Mouse (Mus musculus): ENCODE measurements around the gene 1810013L24Rik.

1810013L24Rik gene

GRCm38 (mm10) chr16:8829564-8830359, at the start of gene 1810013L24Rik:
Gene 1810013L24Rik, plus strand, starts transcription at chr16:8830100.
- DNase-seq = peak; percentile 98

DNA sequence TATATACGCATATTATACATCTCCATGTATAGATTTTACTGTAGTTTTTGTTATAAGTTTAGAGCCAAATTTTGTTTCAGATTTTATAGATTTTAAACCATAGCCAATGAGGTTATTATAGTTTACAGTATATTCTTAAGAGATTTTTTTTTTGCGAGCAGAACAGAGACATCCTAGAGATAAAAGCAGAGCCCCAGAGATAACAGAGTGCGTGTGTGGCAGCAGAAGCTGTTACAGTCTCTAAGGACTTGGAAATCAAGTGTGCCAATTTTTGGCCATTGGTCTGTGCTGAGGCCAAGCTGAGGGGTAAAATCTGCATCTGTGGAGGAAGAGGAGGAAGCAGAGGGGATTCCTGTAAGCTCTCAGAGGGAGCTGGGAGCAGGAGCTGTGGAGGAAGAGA, 49.7 kb upstream of the 1810013L24Rik start:
- no peak for DNase-seq

- DNase-seq = no peak
Observed at GRCm38 (mm10) chr16:8781191-8781590, 48.7 kb upstream of the 1810013L24Rik start.

DNA sequence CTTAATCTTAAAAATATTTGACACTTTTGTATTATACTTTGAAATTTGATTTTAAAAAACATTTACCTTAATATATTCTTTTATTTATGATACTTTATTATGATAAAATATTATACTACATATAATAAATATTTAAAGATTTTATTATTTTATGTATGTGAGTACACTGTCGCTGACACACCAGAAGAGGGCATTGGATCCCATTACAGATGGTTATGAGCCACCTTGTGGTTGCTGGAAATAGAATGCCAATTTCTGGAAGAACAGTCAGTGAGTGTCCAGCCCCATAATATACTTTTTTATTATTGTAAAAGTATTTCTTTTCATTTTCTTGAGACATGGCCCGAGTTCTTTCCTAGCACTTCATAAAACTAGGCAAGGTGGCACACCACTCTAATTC, 48.2 kb upstream of the 1810013L24Rik start:
- DNase-seq = no peak

GRCm38 (mm10) chr16:8783198-8783913, 46.5 kb upstream of the 1810013L24Rik start:
- no peak for DNase-seq

GRCm38 (mm10) chr16:8784753-8785152, 45.1 kb upstream of the 1810013L24Rik start:
- peak in 1 of 2 experiments; percentile 16 for DNase-seq

DNA sequence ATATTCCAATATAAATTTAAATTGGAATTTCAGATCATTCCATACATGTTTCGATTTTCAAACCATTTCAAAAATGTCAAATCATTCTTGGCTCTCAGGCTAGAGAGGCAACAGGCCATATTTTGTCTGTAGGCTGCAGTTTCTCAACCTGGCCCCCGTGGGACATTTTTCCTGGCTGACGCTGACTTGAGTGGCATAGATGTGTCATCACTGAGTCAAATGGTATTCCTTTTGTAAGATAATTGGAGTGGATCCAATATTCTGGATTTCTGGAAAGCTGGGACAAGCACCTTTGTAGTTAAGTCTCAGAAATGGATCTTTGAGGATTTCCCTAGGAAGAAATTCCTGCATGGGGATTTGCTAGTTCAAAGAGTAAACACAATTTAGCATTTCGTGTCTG, 39.0 kb upstream of the 1810013L24Rik start:
- no peak for DNase-seq

DNA sequence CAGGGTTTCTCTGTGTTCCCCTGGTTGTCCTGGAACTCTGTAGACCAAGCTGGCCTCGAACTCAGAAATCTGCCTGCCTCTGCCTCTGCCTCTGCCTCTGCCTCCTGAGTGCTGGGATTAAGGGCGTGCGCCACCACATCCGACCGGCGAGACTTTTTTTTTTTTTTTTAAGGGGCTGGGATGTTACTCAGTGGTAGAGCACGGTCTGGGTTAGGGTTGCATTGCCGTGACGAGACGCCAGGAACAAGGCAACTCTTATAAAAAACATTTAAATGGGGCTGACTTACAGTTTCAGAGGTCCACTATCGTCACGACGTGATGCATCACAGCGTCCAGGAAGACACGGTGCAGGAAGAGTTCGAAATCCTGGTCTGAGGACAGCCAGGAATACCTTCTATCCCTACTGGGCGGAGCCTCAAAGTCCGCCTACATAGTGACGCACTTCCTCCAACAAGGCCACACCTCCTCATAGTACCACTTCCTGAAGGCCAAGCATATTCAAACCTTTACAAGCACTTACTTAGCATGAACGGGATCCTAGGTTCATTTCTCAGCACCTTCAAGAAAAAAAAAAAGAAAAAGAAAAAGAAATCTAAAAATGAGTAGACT, 37.8 kb upstream of the 1810013L24Rik start, which contains the start of gene Usp7:
Gene Usp7 (minus strand): TSS at position 360 of the 609 bp plus-strand sequence.
- DNase-seq = no peak

- DNase-seq = no peak
Observed at GRCm38 (mm10) chr16:8794952-8795351, 34.9 kb upstream of the 1810013L24Rik start.

GRCm38 (mm10) chr16:8795906-8796305, 34.0 kb upstream of the 1810013L24Rik start:
- no peak for DNase-seq

- peak; percentile 40 to 59 for DNase-seq
Observed at GRCm38 (mm10) chr16:8806703-8807102, 23.2 kb upstream of the 1810013L24Rik start.

DNA sequence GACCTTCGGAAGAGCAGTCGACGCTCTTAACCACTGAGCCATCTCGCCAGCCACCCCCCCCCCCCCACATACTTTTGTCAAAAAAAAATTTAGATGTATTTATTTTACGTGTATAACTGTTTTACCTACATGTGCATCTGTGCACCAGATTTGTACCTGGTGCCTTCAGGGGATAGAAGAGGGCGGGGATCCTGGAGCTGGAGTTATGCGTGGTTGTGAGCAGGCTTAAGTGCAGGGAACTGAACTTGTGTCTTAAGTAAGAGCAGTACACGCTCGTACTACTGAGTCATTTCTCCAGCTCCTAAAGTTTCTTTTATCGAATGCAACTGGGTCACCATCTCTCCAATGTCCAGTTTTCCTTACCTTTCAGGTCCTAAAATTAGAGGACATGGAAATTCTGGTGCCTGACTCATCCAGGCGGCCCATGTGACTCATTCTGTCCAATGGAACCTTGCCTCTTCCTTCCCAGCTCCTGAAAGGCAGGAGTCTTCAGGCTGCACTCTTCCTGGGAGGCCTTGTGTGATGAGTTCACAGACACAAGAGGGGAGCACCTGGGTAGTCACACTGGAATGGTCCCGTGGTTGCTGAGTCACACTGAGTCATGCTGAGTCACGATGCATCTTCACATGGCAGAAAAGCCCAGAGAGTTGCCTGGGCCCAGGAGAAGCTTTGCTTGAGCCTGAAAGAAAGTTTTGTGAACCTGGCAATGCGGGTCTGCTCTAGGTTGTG, 19.3 kb upstream of the 1810013L24Rik start:
- DNase-seq = no peak

DNA sequence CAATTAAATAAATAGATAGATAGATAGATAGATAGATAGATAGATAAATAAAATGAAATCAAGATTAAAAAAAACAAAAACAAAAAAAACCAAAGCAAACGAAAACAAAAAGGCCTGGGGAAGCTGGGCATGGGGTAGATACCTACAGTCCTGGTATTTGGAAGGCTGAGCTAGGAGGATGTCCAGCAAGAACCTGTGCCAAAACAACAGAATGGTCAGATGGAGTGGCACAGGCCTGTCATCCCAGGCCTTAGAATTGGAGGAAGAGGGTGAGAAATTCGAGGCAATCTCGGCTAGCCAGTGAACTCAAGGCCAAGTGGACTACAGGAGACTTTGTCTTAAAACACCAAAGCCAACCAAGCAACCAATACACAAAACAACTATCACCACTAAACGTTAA, 12.0 kb upstream of the 1810013L24Rik start:
- DNase-seq = peak in 1 of 2 experiments; percentile 49

DNA sequence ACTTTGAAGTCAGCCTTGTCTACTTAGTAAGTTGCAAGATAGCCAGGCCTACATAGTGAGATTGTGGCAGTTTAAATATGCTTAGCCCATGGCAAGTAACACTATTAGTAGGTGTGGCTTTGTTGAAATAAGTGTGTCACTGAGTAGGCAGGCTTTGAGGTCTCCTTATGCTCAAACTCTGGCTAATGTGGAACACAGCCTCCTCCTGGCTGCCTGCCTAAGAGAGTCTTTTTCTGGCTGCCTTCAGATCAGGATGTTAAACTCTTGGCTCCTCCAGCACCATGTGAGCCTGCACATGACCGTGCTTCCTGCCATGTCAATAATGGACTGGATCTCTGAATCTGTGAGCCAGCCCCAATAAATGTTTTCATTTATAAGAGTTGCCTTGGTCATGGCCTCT, 8.5 kb upstream of the 1810013L24Rik start:
- DNase-seq = peak; percentile 73 to 75

DNA sequence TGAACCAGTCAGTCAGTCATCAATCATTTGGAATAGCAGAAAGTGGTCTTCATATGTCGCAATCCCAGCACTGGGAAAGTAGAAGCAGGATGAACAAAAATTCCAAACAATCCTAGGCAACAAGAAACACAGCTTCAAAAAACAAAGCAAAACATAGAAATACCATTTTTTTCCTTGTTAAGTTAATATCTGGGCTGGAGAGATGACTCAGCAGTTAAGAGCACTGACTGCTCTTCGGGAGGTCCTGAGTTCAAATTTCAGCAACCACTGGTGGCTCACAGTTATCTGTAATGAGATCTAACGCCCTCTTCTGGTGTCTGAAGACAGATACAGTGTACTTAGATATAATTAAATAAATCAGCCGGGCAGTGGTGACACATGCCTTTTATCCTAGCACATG, 7.3 kb upstream of the 1810013L24Rik start:
- no peak for DNase-seq

DNA sequence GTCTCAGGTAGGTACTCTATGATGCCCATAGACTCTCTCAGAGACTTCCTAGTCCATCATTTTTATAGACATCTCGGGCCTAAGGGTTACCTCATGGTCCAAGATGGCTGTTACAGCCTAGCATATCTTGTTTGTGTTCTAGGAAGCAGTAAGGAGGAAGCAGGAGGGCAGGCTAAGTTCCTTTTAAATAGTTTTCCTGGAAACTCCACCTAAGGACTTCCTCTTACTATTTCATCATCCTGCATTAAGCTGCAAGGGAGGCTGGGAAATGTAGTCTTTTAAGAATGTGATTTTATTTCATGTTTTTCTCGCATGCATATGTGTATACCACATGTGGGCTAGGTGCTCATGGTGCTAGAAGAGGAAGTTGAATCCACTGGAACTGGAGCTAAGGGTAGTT, 6.2 kb upstream of the 1810013L24Rik start:
- no peak for DNase-seq

- DNase-seq = no peak
Observed at GRCm38 (mm10) chr16:8827366-8827765, 2.5 kb upstream of the 1810013L24Rik start.

- DNase-seq = peak; percentile 84 to 85
Observed at GRCm38 (mm10) chr16:8828636-8829563, 1.0 kb upstream of the 1810013L24Rik start.

DNA sequence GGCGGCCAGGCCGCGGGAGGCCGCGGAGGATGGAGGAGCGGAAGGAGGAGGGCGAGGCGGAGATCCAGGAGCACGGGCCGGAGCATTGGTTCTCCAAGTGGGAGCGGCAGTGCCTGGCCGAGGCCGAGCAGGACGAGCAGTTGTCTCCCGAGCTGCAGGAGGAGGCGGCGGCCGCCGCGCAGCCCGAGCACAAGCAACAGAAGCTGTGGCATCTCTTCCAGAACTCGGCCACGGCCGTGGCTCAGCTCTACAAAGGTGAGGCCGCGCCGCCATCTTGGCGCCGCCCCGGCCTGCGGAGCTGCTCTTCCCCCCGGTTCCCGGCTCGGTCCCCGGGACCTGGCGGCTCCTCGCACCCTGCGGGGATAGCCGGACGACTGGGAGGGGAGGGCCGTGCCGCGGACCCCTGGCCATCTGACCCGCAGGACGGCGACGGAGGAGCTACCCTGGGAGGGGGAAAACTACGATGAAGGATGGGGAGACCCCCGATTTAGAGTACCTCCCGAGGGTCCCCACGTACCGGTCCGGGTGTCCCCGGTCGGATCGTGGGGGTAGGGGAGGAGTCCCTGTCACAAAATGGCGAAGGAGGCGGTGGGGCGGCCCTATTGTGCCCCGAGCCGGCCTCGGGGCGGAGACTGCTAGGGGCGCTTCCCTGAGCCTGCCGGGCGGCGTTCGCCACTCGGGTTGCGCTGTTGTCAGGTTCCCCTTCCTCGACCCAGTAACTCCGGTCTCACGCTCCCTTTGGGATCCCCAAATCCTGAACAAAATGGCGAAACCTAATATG, 721 bp downstream of the 1810013L24Rik start:
- DNase-seq = peak; percentile 69 to 73

DNA sequence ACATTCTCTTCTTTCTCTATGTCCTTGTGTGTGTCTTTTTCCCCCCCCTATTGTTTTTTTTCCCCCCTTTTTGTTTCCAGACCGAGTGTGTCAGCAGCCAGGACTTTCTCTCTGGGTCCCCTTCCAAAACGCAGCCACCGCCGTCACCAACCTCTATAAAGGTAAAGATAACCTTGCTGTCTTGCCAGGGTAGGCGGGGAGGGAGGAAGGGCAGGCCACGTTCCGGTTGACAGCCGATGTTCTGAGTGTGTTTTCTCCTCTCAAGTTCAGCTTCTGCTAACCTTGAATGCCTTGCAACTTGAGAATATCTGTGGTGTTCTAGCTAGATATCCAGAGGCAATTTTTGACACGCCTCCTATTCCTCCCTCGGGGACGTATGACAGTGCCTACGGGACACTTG, 1.3 kb downstream of the 1810013L24Rik start:
- DNase-seq = peak; percentile 32 to 41

DNA sequence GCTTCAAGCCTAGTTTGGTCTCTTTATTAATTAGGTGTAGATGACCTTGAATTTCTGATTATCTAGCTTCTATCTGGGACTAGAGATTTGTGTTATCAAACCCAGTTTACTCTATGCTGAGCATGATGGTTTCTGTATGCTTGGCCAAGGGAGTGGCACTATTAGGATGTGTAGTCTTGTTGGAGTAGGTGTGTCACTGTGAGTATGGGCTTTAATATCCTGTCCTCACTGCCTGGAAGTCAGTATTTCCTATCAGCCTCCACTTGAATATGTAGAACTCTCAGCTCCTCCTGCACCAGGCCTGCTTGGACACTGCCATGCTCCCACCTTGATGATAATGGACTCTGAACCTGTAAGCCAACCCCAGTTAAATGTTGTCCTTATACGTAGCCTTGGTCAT, 7.0 kb downstream of the 1810013L24Rik start:
- no peak for DNase-seq
